Mouse (Mus musculus) stomach, embryonic 14.5 days (tissue): ENCODE results near the gene Ybx3. TPM values are rescaled to one million over a fixed set of nuclear protein-coding genes. Genes with fewer than 3 reads are reported as not detected.
A peak's percentile ranks its signal among the peaks of the same experiment; 100 is the strongest.

Experiments
- ATAC-seq: fragments of 200-750 bp; cut with Nextera tagmentation; 2 replicates; pipeline ENCODE4 v1.8.0; 2017; ENCODE audit warnings: low read depth, moderate TSS enrichment; ENCODE audit not compliant: insufficient number of reproducible peaks, insufficient read depth, low FRiP score
- H3K27ac ChIP-seq: fragments of 300-500 bp; sonication (generic); 2 replicates; pipeline ENCODE4 v1.5.1; 2014; ENCODE audit warnings: mild to moderate bottlenecking, low read length, moderate library complexity, mixed read lengths
- H3K27me3 ChIP-seq: fragments of 300-500 bp; sonication (generic); 2 replicates; pipeline ENCODE4 v1.6.1; 2014; ENCODE audit warnings: low read length, control low read depth, mixed read lengths; ENCODE audit not compliant: control insufficient read depth, insufficient read depth
- H3K36me3 ChIP-seq: fragments of 300-500 bp; sonication (generic); 2 replicates; pipeline ENCODE4 v1.6.1; 2014; ENCODE audit warnings: mild to moderate bottlenecking, control low read depth, low read length, moderate library complexity, mixed read lengths; ENCODE audit not compliant: control insufficient read depth, insufficient read depth
- H3K4me1 ChIP-seq: fragments of 300-500 bp; sonication (generic); 2 replicates; pipeline ENCODE4 v1.6.1; 2014; ENCODE audit warnings: low read length, control low read depth, mixed read lengths; ENCODE audit not compliant: control insufficient read depth, insufficient read depth
- H3K4me2 ChIP-seq: fragments of 300-500 bp; sonication (generic); replicated peaks from 2 replicates; pipeline ENCODE4 v1.6.1; 2014; ENCODE audit warnings: low read depth, low read length, control low read depth
- H3K4me3 ChIP-seq: fragments of 300-500 bp; sonication (generic); 2 replicates; pipeline ENCODE4 v1.5.1; 2014; ENCODE audit warnings: low read depth, low read length, control low read depth
- H3K9ac ChIP-seq: fragments of 300-500 bp; sonication (generic); replicated peaks from 2 replicates; pipeline ENCODE4 v1.6.1; 2014; ENCODE audit warnings: low read depth, mild to moderate bottlenecking, control low read depth, low read length, moderate library complexity, mixed read lengths
- H3K9me3 ChIP-seq: fragments of 300-500 bp; sonication (generic); 2 replicates; pipeline ENCODE4 v1.6.1; 2016; ENCODE audit warnings: low read depth, low read length, control low read depth; ENCODE audit not compliant: control insufficient read depth
- WGBS: fragments of 180-500 bp; shearing (Covaris S2); extraction: QIAGEN DNeasy Blood & Tissue Kit; methylation state at CpG from one replicate; pipeline ENCODE4 v1.1.7; 2014; 5-methylcytosine and 5-hydroxymethylcytosine counted together
- polyA plus RNA-seq: library from polyadenylated mRNA; unstranded; fragments of >200 nt; fragmentation: Nextera tagmentation; extraction: Ambion mirVana; gene quantifications from 2 replicates; pipeline ENCODE4 v1.2.1, GENCODE M21; 2014

The Ybx3 gene
- polyA plus RNA-seq, 1 experiment from 2014 or later: 50.3 TPM

DNA sequence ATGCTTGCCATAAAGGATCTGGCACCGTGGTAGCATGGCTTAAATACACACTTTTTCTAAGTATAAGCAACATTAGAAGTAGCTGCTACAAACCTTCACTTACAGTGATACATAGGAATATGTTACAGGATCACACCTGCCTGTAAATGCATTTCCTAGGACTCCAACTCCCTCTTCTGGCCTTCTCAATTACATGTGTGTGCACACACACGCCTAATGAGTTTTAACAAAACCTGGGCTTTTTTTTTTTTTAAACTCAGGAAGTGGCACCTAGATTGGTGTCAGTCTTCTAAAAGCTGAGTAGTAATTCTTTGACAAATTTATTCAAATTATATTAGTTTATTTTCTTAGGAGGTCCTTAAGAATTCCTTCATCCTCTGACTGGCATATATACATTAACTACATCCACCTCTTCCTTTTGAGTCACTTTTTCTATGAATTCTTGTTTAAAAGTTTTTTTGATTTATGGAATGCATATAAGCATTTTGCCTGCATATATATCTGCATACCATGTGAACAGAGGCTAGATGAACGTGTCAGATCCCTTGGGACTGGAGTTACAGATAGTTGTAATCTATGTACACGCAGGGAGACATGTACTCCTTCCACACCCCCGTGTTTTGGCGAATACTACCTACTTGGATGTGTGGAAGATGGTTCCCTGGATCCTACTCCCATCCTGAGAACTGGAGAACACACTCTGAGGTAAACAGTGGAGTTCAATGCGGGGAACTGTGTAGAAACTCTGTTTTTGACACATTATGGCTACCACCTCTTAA, 25.1 kb downstream of the Ybx3 start:
- H3K4me3 ChIP-seq: no peak overlapping the region
- H3K27me3 ChIP-seq: no peaks in the 10 kb centered on the region
- WGBS: 78% methylated on average over 7 of the region's 7 CpGs
- ATAC-seq: no peak
- H3K36me3 ChIP-seq: peaks cover 28% of the 10 kb centered on the region
- H3K9me3 ChIP-seq: no peaks in the 10 kb centered on the region
- H3K4me1 ChIP-seq: no peaks in the 10 kb centered on the region
- H3K9ac ChIP-seq: no peak overlapping the region
- H3K27ac ChIP-seq: no peak overlapping the region
- no peak overlapping the region for H3K4me2 ChIP-seq

DNA sequence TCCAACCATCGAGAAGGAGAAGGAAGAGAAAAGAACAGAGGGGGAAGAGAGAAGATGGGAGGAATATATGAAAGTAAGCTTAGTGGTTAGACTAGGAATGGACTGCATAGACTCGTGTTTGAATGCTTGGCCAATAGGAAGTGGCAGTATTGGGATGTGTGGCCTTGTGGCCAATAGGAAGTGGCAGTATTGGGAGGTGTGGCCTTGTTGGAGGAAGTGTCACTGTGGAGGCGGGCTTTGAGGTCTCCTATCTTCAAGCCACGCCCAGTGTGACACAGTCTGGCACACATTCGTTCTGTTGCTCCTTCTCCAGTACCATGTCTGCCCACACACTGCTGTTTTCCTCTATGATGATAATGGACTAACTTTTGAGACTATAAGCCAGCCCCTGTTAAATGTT, 27.6 kb downstream of the Ybx3 start:
- Histone ChIP-seq H3K36me3 (peaks cover 11% of the 10 kb centered on the region; the same call in 1 of the 2 replicates), H3K4me2 (no peak overlapping the region), H3K9ac (no peak overlapping the region), H3K27me3 (no peaks in the 10 kb centered on the region), H3K9me3 (no peaks in the 10 kb centered on the region), H3K4me3 (no peak overlapping the region), H3K4me1 (no peaks in the 10 kb centered on the region), H3K27ac (no peak overlapping the region)
- ATAC-seq: peak; percentile 49; the same call in 1 of the 2 replicates
- whole genome bisulfite sequencing: 67% methylated on average over 5 of the region's 5 CpGs

DNA sequence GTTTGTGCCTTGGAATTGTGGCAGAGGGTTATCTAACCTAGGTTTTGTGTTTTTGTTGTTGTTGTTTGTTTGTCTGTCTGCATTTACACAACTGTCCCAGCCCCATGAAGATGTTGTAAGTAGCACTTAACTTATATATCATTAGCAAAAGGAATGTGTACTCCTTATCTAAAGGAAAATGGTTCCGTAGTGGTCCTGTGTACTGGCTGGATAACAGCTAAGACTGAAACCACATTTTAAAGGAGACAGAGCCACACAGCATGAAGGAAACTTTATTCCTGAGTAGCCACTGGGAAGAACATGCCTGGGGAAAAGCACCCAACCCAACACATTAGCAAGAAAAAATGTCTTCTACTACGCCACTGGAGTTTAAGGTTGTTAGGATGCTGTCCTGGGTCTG, 28.7 kb downstream of the Ybx3 start:
- no peak overlapping the region for H3K9ac ChIP-seq
- H3K9me3 ChIP-seq: no peaks in the 10 kb centered on the region
- H3K36me3 ChIP-seq: peaks cover 7% of the 10 kb centered on the region; the same call in 1 of the 2 replicates
- no peak overlapping the region for H3K4me2 ChIP-seq
- no peak for ATAC-seq
- no peaks in the 10 kb centered on the region for H3K4me1 ChIP-seq
- H3K27me3 ChIP-seq: no peaks in the 10 kb centered on the region
- H3K4me3 ChIP-seq: no peak overlapping the region
- no peak overlapping the region for H3K27ac ChIP-seq
- 80% methylated on average over 2 of the region's 2 CpGs for WGBS

- Histone ChIP-seq H3K9ac (no peak overlapping the region), H3K36me3 (no peaks in the 10 kb centered on the region), H3K9me3 (no peaks in the 10 kb centered on the region), H3K27me3 (no peaks in the 10 kb centered on the region), H3K27ac (no peak overlapping the region), H3K4me3 (no peak overlapping the region), H3K4me2 (no peak overlapping the region), H3K4me1 (no peaks in the 10 kb centered on the region)
- no peak for ATAC-seq
- 23% methylated on average over 4 of the region's 4 CpGs for WGBS
Measured at GRCm38 (mm10) chr6:131354913-131355312, 33.4 kb downstream of the Ybx3 start.

- H3K4me1 ChIP-seq: no peaks in the 10 kb centered on the region
- H3K36me3 ChIP-seq: no peaks in the 10 kb centered on the region
- 0 out of 2 replicates have a peak within 1 kb of the TSS, but pooled peaks have one; percentile 21 for H3K9ac ChIP-seq
- H3K4me2 ChIP-seq: peak within 1 kb of the TSS; percentile 55
- no peak within 1 kb of the TSS for H3K27ac ChIP-seq
- H3K4me3 ChIP-seq: peak within 1 kb of the TSS; percentile 30
- ATAC-seq: peak; percentile 89
- H3K27me3 ChIP-seq: no peaks in the 10 kb centered on the region
- no peaks in the 10 kb centered on the region for H3K9me3 ChIP-seq
- 1% methylated on average over 16 of the region's 16 CpGs for WGBS
Measured at GRCm38 (mm10) chr6:131353352-131353919, 34.8 kb downstream of the Ybx3 start, which contains the start of gene Styk1. Gene Styk1 (minus strand): TSS chr6:131353597.

GRCm38 (mm10) chr6:131347026-131347425, 41.2 kb downstream of the Ybx3 start:
- Histone ChIP-seq H3K4me3 (no peak overlapping the region), H3K4me2 (no peak overlapping the region), H3K9me3 (no peaks in the 10 kb centered on the region), H3K9ac (no peak overlapping the region), H3K27me3 (no peaks in the 10 kb centered on the region), H3K36me3 (no peaks in the 10 kb centered on the region), H3K4me1 (no peaks in the 10 kb centered on the region), H3K27ac (no peak overlapping the region)
- no peak for ATAC-seq
- WGBS: 65% methylated on average over 2 of the region's 2 CpGs

GRCm38 (mm10) chr6:131344346-131344745, 43.9 kb downstream of the Ybx3 start:
- ATAC-seq: no peak
- H3K36me3 ChIP-seq: no peaks in the 10 kb centered on the region
- no peaks in the 10 kb centered on the region for H3K27me3 ChIP-seq
- no peak overlapping the region for H3K9ac ChIP-seq
- no peak overlapping the region for H3K27ac ChIP-seq
- H3K9me3 ChIP-seq: no peaks in the 10 kb centered on the region
- H3K4me3 ChIP-seq: no peak overlapping the region
- no peak overlapping the region for H3K4me2 ChIP-seq
- H3K4me1 ChIP-seq: no peaks in the 10 kb centered on the region
- 80% methylated on average over 7 of the region's 7 CpGs for WGBS

DNA sequence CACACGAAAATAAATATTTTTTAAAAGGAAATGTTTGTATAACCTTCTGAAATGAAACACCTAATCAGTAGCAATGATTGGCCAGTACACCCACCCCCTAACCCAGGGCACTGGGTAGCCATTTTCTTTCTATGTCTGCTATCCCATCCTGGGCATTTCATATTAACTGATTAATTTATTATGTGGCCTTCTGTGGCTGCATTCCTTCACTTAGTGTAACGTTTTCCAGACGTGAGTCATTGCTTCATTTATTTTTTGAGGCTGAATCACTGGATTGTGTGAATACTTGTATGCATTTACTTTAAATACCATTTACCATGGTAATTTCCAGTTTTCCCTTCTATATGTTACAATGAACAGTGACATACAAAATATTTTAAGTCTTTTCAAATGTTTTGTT, 48.2 kb downstream of the Ybx3 start:
- Histone ChIP-seq H3K4me1 (no peaks in the 10 kb centered on the region), H3K9ac (no peak overlapping the region), H3K9me3 (no peaks in the 10 kb centered on the region), H3K4me2 (no peak overlapping the region), H3K4me3 (no peak overlapping the region), H3K27me3 (no peaks in the 10 kb centered on the region), H3K36me3 (no peaks in the 10 kb centered on the region), H3K27ac (no peak overlapping the region)
- ATAC-seq: no peak
- 55% methylated on average over 3 of the region's 3 CpGs for WGBS
